Mouse (Mus musculus): ENCODE measurements around the gene Tent4a. TPM values are rescaled to one million over a fixed set of nuclear protein-coding genes. Genes with fewer than 3 reads are reported as not detected.

The Tent4a gene
- polyA plus RNA-seq, 1 experiment from 2014 or later, result 5.8 TPM

- no peak overlapping the region for H3K27ac ChIP-seq
- H3K4me1 ChIP-seq (replicated peaks), result peaks cover 31% of the 10 kb centered on the region
- 18% methylated on average over 6 of the region's 6 CpGs for WGBS
- no peak overlapping the region for H3K4me3 ChIP-seq (replicated peaks)
- H3K9me3 ChIP-seq, result no peaks in the 10 kb centered on the region
- H3K4me2 ChIP-seq (replicated peaks), result no peak overlapping the region
- no peak overlapping the region for H3K9ac ChIP-seq (replicated peaks)
- peak; percentile 57; the same call in 1 of the 2 replicates for ATAC-seq
- no peaks in the 10 kb centered on the region for H3K36me3 ChIP-seq
- H3K27me3 ChIP-seq, result peaks cover 74% of the 10 kb centered on the region
Measured at GRCm38 (mm10) chr13:69485326-69485725, 49.1 kb downstream of the Tent4a start.

GRCm38 (mm10) chr13:69482751-69483150 is 51.7 kb downstream of the Tent4a start:
- no peak overlapping the region for H3K27ac ChIP-seq
- peaks cover 64% of the 10 kb centered on the region for H3K27me3 ChIP-seq
- H3K9me3 ChIP-seq, result no peaks in the 10 kb centered on the region
- ATAC-seq, result 0 out of 2 replicates have a peak, but pooled peaks have one; percentile 7
- peaks cover 20% of the 10 kb centered on the region for H3K4me1 ChIP-seq (replicated peaks)
- 47% methylated on average over 8 of the region's 8 CpGs for WGBS
- peak overlapping the region; percentile 62 for H3K4me2 ChIP-seq (replicated peaks)
- no peak overlapping the region for H3K4me3 ChIP-seq (replicated peaks)
- H3K9ac ChIP-seq (replicated peaks), result no peak overlapping the region
- no peaks in the 10 kb centered on the region for H3K36me3 ChIP-seq

- peak overlapping the region; percentile 44 for H3K9ac ChIP-seq (replicated peaks)
- H3K27ac ChIP-seq, result no peak overlapping the region
- H3K27me3 ChIP-seq, result peaks cover 55% of the 10 kb centered on the region
Measured at GRCm38 (mm10) chr13:69481634-69482505, 52.5 kb downstream of the Tent4a start.

GRCm38 (mm10) chr13:69481026-69481425 is 53.4 kb downstream of the Tent4a start:
- H3K9me3 ChIP-seq, result no peaks in the 10 kb centered on the region
- no peaks in the 10 kb centered on the region for H3K36me3 ChIP-seq
- H3K4me1 ChIP-seq (replicated peaks), result peaks cover 17% of the 10 kb centered on the region
- ATAC-seq, result no peak
- no peak overlapping the region for H3K9ac ChIP-seq (replicated peaks)
- H3K4me2 ChIP-seq (replicated peaks), result peak overlapping the region; percentile 62
- H3K27ac ChIP-seq, result no peak overlapping the region
- WGBS, result 10% methylated on average over 8 of the region's 8 CpGs
- H3K27me3 ChIP-seq, result peaks cover 46% of the 10 kb centered on the region
- H3K4me3 ChIP-seq (replicated peaks), result peak overlapping the region; percentile 32; the same call in 1 of the 2 replicates

More at GRCm38 (mm10) chr13:69481634-69482505, 52.5 kb downstream of the Tent4a start:
- Histone ChIP-seq H3K4me3 (replicated peaks) (peak overlapping the region; percentile 32), H3K4me2 (replicated peaks) (peak overlapping the region; percentile 62), H3K36me3 (no peaks in the 10 kb centered on the region), H3K9me3 (no peaks in the 10 kb centered on the region), H3K4me1 (replicated peaks) (peaks cover 17% of the 10 kb centered on the region)
- ATAC-seq, result peak; percentile 48; the same call in 1 of the 2 replicates
- 4% methylated on average over 27 of the region's 30 CpGs for WGBS

GRCm38 (mm10) chr13:69479906-69480305 is 54.5 kb downstream of the Tent4a start:
- no peak overlapping the region for H3K27ac ChIP-seq
- no peak for ATAC-seq
- peaks cover 41% of the 10 kb centered on the region for H3K27me3 ChIP-seq
- no peak overlapping the region for H3K4me2 ChIP-seq (replicated peaks)
- whole genome bisulfite sequencing, result 86% methylated on average over 2 of the region's 2 CpGs
- H3K4me1 ChIP-seq (replicated peaks), result peaks cover 17% of the 10 kb centered on the region
- no peaks in the 10 kb centered on the region for H3K9me3 ChIP-seq
- H3K9ac ChIP-seq (replicated peaks), result no peak overlapping the region
- H3K4me3 ChIP-seq (replicated peaks), result no peak overlapping the region
- H3K36me3 ChIP-seq, result no peaks in the 10 kb centered on the region

- Histone ChIP-seq H3K4me2 (replicated peaks) (no peak overlapping the region), H3K4me1 (replicated peaks) (peaks cover 17% of the 10 kb centered on the region), H3K9me3 (no peaks in the 10 kb centered on the region), H3K27ac (no peak overlapping the region), H3K36me3 (no peaks in the 10 kb centered on the region), H3K9ac (replicated peaks) (no peak overlapping the region), H3K27me3 (peaks cover 32% of the 10 kb centered on the region), H3K4me3 (replicated peaks) (no peak overlapping the region)
- WGBS, result 83% methylated on average over 6 of the region's 6 CpGs
- no peak for ATAC-seq
Measured at GRCm38 (mm10) chr13:69478703-69479102, 55.7 kb downstream of the Tent4a start.

GRCm38 (mm10) chr13:69460635-69461465 is 73.6 kb downstream of the Tent4a start:
- H3K4me1 ChIP-seq (replicated peaks), result no peaks in the 10 kb centered on the region
- ATAC-seq, result peak; percentile 55; the same call in 1 of the 2 replicates
- no peak overlapping the region for H3K4me2 ChIP-seq (replicated peaks)
- no peaks in the 10 kb centered on the region for H3K9me3 ChIP-seq
- H3K36me3 ChIP-seq, result no peaks in the 10 kb centered on the region
- no peaks in the 10 kb centered on the region for H3K27me3 ChIP-seq
- H3K4me3 ChIP-seq (replicated peaks), result no peak overlapping the region
- H3K9ac ChIP-seq (replicated peaks), result no peak overlapping the region
- 49% methylated on average over 17 of the region's 17 CpGs for WGBS
- H3K27ac ChIP-seq, result no peak overlapping the region

- Histone ChIP-seq H3K9ac (replicated peaks) (no peak overlapping the region), H3K4me3 (replicated peaks) (no peak overlapping the region), H3K27ac (no peak overlapping the region), H3K27me3 (no peaks in the 10 kb centered on the region), H3K36me3 (no peaks in the 10 kb centered on the region), H3K9me3 (no peaks in the 10 kb centered on the region), H3K4me1 (replicated peaks) (no peaks in the 10 kb centered on the region), H3K4me2 (replicated peaks) (no peak overlapping the region)
- WGBS, result 18% methylated on average over 8 of the region's 8 CpGs
- no peak for ATAC-seq
Measured at GRCm38 (mm10) chr13:69459657-69460458, 74.6 kb downstream of the Tent4a start.

GRCm38 (mm10) chr13:69458891-69459290 is 75.5 kb downstream of the Tent4a start:
- ATAC-seq, result no peak
- H3K27ac ChIP-seq, result no peak overlapping the region

GRCm38 (mm10) chr13:69458461-69458860 is 76.0 kb downstream of the Tent4a start:
- H3K4me1 ChIP-seq (replicated peaks), result no peaks in the 10 kb centered on the region
- no peak overlapping the region for H3K4me3 ChIP-seq (replicated peaks)
- H3K9me3 ChIP-seq, result no peaks in the 10 kb centered on the region
- no peak overlapping the region for H3K27ac ChIP-seq
- no peak for ATAC-seq
- H3K27me3 ChIP-seq, result no peaks in the 10 kb centered on the region
- H3K36me3 ChIP-seq, result no peaks in the 10 kb centered on the region
- H3K4me2 ChIP-seq (replicated peaks), result no peak overlapping the region
- H3K9ac ChIP-seq (replicated peaks), result no peak overlapping the region
- WGBS, result 93% methylated on average over 6 of the region's 6 CpGs

More at GRCm38 (mm10) chr13:69458891-69459290, 75.5 kb downstream of the Tent4a start:
- H3K4me1 ChIP-seq (replicated peaks), result no peaks in the 10 kb centered on the region
- no peak overlapping the region for H3K9ac ChIP-seq (replicated peaks)
- H3K4me2 ChIP-seq (replicated peaks), result no peak overlapping the region
- H3K4me3 ChIP-seq (replicated peaks), result no peak overlapping the region
- H3K27me3 ChIP-seq, result no peaks in the 10 kb centered on the region
- no peaks in the 10 kb centered on the region for H3K9me3 ChIP-seq
- H3K36me3 ChIP-seq, result no peaks in the 10 kb centered on the region
- WGBS, result 86% methylated on average over 2 of the region's 2 CpGs

GRCm38 (mm10) chr13:69457105-69457504 is 77.3 kb downstream of the Tent4a start:
- no peaks in the 10 kb centered on the region for H3K4me1 ChIP-seq (replicated peaks)
- 86% methylated on average over 2 of the region's 2 CpGs for WGBS
- H3K4me2 ChIP-seq (replicated peaks), result no peak overlapping the region
- H3K36me3 ChIP-seq, result no peaks in the 10 kb centered on the region
- no peak overlapping the region for H3K27ac ChIP-seq
- H3K9ac ChIP-seq (replicated peaks), result no peak overlapping the region
- no peaks in the 10 kb centered on the region for H3K9me3 ChIP-seq
- no peak overlapping the region for H3K4me3 ChIP-seq (replicated peaks)
- no peaks in the 10 kb centered on the region for H3K27me3 ChIP-seq
- no peak for ATAC-seq

Data from midbrain, embryonic 13.5 days (tissue).